Mouse (Mus musculus) thymus, postnatal 10 days (tissue): ENCODE measurements around the gene Trim56.
A peak's percentile ranks its signal among the peaks of the same experiment; 100 is the strongest.

Source experiments
- DNase-seq, 2 experiments: peaks; one replicate each; pipeline ENCODE4 v3.0.0; 2021; ENCODE audit warnings: low spot score in 2 of 2

The Trim56 gene

GRCm38 (mm10) chr5:137075726-137076125, 40.3 kb downstream of the Trim56 start:
- DNase-seq, result no peak

GRCm38 (mm10) chr5:137074191-137074651, 41.8 kb downstream of the Trim56 start:
- no peak for DNase-seq

- no peak for DNase-seq
Measured at GRCm38 (mm10) chr5:137073141-137073540, 42.9 kb downstream of the Trim56 start.

- DNase-seq, result peak; percentile 43 to 56
Measured at GRCm38 (mm10) chr5:137072079-137072960, 43.7 kb downstream of the Trim56 start, which contains the start of gene Serpine1. Gene Serpine1, minus strand, starts transcription at chr5:137072268.

- DNase-seq, result no peak
Measured at GRCm38 (mm10) chr5:137070881-137071605, 45.0 kb downstream of the Trim56 start.

- no peak for DNase-seq
Measured at GRCm38 (mm10) chr5:137068711-137069110, 47.3 kb downstream of the Trim56 start.

GRCm38 (mm10) chr5:137065923-137066322, 50.1 kb downstream of the Trim56 start:
- DNase-seq, result no peak

- no peak for DNase-seq
Measured at GRCm38 (mm10) chr5:137065454-137065853, 50.6 kb downstream of the Trim56 start.

GRCm38 (mm10) chr5:137062601-137063000, 53.4 kb downstream of the Trim56 start:
- no peak for DNase-seq

- peak in 1 of 2 experiments; percentile 56 for DNase-seq
Measured at GRCm38 (mm10) chr5:137061809-137062481, 54.1 kb downstream of the Trim56 start.
